In the genomic region with DNA sequence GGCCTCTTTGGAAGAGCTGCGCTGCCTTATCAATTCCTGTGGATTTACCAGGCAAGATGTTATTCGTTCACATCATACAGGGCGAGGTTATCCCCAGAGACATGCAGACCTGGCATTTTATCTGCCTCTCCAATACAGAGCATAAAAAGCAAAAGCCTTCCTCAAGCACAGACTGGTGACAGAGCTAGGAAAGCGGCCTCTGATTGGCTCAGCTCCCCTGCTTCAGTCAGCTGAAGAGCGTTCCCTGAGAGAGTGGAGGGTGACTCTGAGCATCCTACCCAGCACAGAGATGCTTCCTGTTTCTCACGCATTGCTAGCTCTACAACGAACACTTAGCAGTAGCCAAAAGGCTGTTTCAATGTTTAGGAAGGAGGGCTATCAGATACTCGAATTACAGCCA, we compare ENCODE assay signal across 8 mouse cellular contexts.
A peak's percentile ranks its signal among the peaks of the same experiment; 100 is the strongest.
DNase-seq lines count a peak whose midpoint lies in the region; TF ChIP-seq lines count a peak whose summit lies in the region.
"Had no signal": no experiment of that assay in that cellular context is flagged by ENCODE, and none has a peak within 500 bp of the region (broad histone marks: within the 10 kb centered on the region; RNA-seq: fewer than 3 reads in every experiment).

No protein-coding gene starts in this region.

- H3K4me3 ChIP-seq in left cerebral cortex, adult 2 months = peak overlapping the region; percentile 46

- intact Hi-C loops in left cerebral cortex, adult 2 months (cut with DNase I) = loop anchor here (2.0 to 5.0 kb wide), 2 partner anchors 61 to 134 kb away; a partner anchor contains a TSS

- TF ChIP-seq CTCF in left cerebral cortex, adult 2 months (IDR thresholded peaks at IDR 0.05) = no peak

- peak; percentile 72 for DNase-seq in brain, embryonic 18.5 days (ENCODE audit: low read depth, low spot score)
- peak; percentile 82 to 89 for DNase-seq in cerebellum, adult 18-20 months
- peak; percentile 67 to 75 for DNase-seq in frontal cortex, postnatal 36 days (ENCODE audit: low spot score in 2 of 2)
- peak; percentile 61 to 70 for DNase-seq in left cerebral cortex, adult 2 months (ENCODE audit: extremely low spot score in 1 of 2, low spot score in 2 of 2)
- DNase-seq in retina, postnatal 1 day = peak; percentile 58
- DNase-seq in spleen, postnatal 4 days (ENCODE audit: low spot score in 2 of 2) = no peak
- no peak for DNase-seq in spleen, postnatal 14 days (ENCODE audit: low spot score in 2 of 2)

- peak overlapping the region; percentile 69 for H3K27ac ChIP-seq in left cerebral cortex, adult 2 months
- H3K27ac ChIP-seq: kidney, postnatal 0 days had no signal

Comparison
In these comparisons a context has a peak if more than half of its experiments do, and no peak if none do; other contexts are left out.
1. DNase-seq: peak in brain, embryonic 18.5 days (single experiment), cerebellum, adult 18-20 months (2 of 2), frontal cortex, postnatal 36 days (2 of 2), left cerebral cortex, adult 2 months (2 of 2) and retina, postnatal 1 day (single experiment); none in spleen, postnatal 4 days (0 of 2) and spleen, postnatal 14 days (0 of 2).